Mouse (Mus musculus): Measurements from ENCODE around the gene LTO1.

Gene LTO1

GRCm38 (mm10) chr7:144908705-144909104 lies 6.2 kb upstream of the LTO1 start:
- no peak for DNase-seq

GRCm38 (mm10) chr7:144911121-144911520 lies 3.8 kb upstream of the LTO1 start:
- no peak for DNase-seq

- peak; percentile 59 for DNase-seq
Measured at GRCm38 (mm10) chr7:144912897-144913296, 2.0 kb upstream of the LTO1 start.

- DNase-seq: no peak
Measured at GRCm38 (mm10) chr7:144914296-144914947, 478 bp upstream of the LTO1 start.

- DNase-seq: no peak
Measured at GRCm38 (mm10) chr7:144918823-144919222, 3.9 kb downstream of the LTO1 start.

- no peak for DNase-seq
Measured at GRCm38 (mm10) chr7:144927591-144927990, 12.7 kb downstream of the LTO1 start.

- no peak for DNase-seq
Measured at GRCm38 (mm10) chr7:144928009-144928888, 13.3 kb downstream of the LTO1 start.

- DNase-seq: no peak
Measured at GRCm38 (mm10) chr7:144928889-144929210, 13.9 kb downstream of the LTO1 start.

- no peak for DNase-seq
Measured at GRCm38 (mm10) chr7:144929506-144929905, 14.6 kb downstream of the LTO1 start.

GRCm38 (mm10) chr7:144929931-144930330 lies 15.0 kb downstream of the LTO1 start:
- DNase-seq: no peak

- no peak for DNase-seq
Measured at GRCm38 (mm10) chr7:144931778-144932177, 16.9 kb downstream of the LTO1 start.

GRCm38 (mm10) chr7:144932389-144932937 lies 17.6 kb downstream of the LTO1 start:
- no peak for DNase-seq

- DNase-seq: no peak
Measured at GRCm38 (mm10) chr7:144933336-144933735, 18.4 kb downstream of the LTO1 start.

GRCm38 (mm10) chr7:144933796-144934195 lies 18.9 kb downstream of the LTO1 start:
- DNase-seq: no peak

GRCm38 (mm10) chr7:144934901-144935300 lies 20.0 kb downstream of the LTO1 start:
- no peak for DNase-seq

- peak; percentile 65 for DNase-seq
Measured at GRCm38 (mm10) chr7:144935563-144935962, 20.7 kb downstream of the LTO1 start.

GRCm38 (mm10) chr7:144936311-144936880 lies 21.5 kb downstream of the LTO1 start:
- no peak for DNase-seq

GRCm38 (mm10) chr7:144937490-144937889 lies 22.6 kb downstream of the LTO1 start:
- peak; percentile 85 for DNase-seq

- DNase-seq: no peak
Measured at GRCm38 (mm10) chr7:144937899-144938517, 23.1 kb downstream of the LTO1 start.

GRCm38 (mm10) chr7:144938661-144939343 lies 23.9 kb downstream of the LTO1 start:
- no peak for DNase-seq

- no peak for DNase-seq
Measured at GRCm38 (mm10) chr7:144939344-144940002, 24.6 kb downstream of the LTO1 start, which contains the start of gene Ccnd1. Gene Ccnd1 (minus strand): TSS chr7:144939925.

GRCm38 (mm10) chr7:144940003-144940571 lies 25.2 kb downstream of the LTO1 start:
- no peak for DNase-seq
